Mouse (Mus musculus) fibroblast of lung, adult 2 months (primary cell): Measurements from ENCODE around the gene Fgf13.

Experiments
- DNase-seq: peaks from one replicate; pipeline ENCODE4 v3.0.0-alpha.2; 2011; ENCODE audit warnings: low read depth

The Fgf13 gene

GRCm38 (mm10) chrX:59186922-59187321, 380.9 kb downstream of the Fgf13 start:
- DNase-seq: no peak

DNA sequence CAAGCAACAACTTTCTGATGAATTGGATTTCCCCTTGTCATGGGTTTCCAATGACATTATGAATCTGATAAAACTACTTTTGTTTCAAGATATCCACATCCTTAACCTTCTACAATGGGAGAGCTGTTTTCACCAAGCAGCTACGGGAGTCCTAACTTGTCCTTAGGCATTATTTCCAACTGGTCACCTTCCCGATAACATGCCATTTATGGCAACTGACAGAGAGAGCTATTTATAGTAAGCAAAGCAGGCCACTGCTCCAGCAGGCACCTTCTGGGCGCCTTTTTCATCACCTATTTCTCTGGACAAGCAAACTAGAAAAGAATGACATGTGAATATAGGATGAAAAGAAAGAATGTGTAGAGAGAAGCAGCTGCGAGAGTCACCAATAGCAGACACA, 385.5 kb downstream of the Fgf13 start:
- no peak for DNase-seq

- no peak for DNase-seq
These were observed 388.2 kb downstream of the Fgf13 start for GRCm38 (mm10) chrX:59179627-59180026.

- DNase-seq: no peak
These were observed 388.7 kb downstream of the Fgf13 start for GRCm38 (mm10) chrX:59179081-59179596.

DNA sequence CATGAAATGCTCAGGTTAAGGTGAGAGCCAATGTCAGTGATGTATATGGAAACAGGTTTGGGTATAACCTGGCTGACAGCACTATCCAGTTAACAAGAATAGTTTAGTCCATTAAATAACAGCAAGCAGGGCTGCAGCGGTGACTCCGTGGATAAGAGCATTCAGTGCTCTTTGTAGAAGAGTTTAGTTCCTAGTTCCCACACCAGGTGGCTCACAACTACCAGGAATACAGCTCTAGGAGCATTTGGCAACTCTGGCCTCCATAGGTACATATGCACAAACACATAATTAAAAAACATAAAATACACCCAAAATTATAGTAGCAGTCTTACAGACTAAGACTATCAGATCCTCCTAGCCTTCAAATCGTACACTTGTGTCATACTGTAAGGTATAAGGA, 390.2 kb downstream of the Fgf13 start:
- no peak for DNase-seq

GRCm38 (mm10) chrX:59172200-59172599, 395.7 kb downstream of the Fgf13 start:
- no peak for DNase-seq

DNA sequence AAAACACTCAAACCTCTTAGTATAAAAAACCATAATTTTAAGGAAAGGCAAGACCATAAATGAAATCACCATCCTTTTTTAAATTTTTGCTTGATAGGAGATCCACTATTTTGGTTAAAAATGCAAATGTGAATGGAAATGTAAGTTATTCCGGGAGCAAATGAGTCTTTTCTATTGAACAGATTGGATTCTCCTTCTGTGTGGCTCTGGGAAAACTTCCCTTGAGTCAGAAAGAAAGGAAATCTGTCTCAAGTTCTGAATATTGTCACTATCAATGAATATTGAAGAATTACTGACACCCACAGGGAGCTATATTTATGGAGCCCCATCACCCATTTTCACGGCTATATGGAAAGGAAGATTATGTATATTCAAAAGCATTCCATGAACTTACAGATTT, 401.1 kb downstream of the Fgf13 start:
- DNase-seq: no peak

DNA sequence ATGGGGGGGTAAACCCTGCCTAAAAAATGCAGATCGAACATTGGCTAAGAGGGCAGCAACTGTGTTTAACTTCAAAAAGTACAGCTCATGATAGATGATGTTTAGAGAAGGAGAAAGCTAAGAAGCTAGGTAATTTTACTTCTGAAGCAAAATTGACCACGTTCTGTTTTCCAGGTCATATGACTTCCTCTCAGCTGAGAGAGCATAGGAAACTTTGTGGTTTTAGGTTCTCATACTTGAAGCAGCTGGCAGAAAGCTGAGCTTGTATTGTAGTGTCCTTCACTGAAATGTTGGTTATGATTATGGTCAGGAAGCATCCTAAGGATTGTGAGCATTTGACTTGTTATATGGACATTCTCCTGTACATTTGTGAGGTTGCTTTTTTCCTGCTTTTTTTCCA, 425.9 kb downstream of the Fgf13 start:
- no peak for DNase-seq

DNA sequence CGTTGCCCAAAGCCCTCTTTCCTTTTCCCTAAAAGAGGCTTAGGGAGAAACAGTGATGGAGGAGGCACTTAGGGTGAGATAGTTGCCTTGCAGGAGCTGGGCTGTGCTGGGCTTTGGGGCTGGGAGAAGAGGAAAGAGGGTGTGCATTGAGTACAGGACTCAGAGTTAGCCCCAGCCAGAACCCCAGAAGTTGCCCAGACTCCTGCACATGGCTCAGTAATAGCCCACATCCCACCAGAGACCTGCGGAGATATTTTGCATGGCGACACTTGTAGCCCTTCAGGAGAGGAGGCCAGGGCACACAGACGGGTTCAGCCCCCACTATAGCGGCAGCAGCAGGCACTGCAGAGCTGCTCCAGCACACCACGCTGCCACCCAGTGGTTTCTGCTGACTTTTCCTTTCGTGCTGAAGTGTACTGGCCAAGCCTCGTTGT, 432.9 kb downstream of the Fgf13 start:
- no peak for DNase-seq

GRCm38 (mm10) chrX:59134166-59134861, 433.6 kb downstream of the Fgf13 start:
- no peak for DNase-seq

GRCm38 (mm10) chrX:59133834-59134165, 434.1 kb downstream of the Fgf13 start:
- DNase-seq: no peak

DNA sequence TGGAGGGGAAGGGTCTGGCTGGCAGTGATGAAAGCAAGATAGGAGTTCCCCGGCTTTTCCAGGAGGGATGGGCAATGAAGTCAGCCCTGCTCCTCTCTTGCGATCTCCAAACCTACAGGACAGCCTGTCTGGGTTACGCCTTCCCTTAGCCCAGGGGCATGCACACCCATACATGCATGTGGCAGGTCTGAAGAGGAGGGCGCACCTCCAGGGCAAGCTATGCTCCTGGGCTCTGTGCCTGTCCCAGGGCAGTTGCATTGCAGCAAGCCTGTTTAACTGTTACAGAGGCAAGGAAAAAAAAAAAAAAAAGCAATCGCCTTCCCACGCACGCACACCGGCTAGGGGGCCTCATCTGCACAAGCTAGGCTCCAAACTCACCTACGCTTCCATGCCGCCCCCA, 434.5 kb downstream of the Fgf13 start:
- no peak for DNase-seq

GRCm38 (mm10) chrX:59126637-59127036, 441.2 kb downstream of the Fgf13 start:
- no peak for DNase-seq

- no peak for DNase-seq
These were observed 454.7 kb downstream of the Fgf13 start for GRCm38 (mm10) chrX:59113187-59113586.

DNA sequence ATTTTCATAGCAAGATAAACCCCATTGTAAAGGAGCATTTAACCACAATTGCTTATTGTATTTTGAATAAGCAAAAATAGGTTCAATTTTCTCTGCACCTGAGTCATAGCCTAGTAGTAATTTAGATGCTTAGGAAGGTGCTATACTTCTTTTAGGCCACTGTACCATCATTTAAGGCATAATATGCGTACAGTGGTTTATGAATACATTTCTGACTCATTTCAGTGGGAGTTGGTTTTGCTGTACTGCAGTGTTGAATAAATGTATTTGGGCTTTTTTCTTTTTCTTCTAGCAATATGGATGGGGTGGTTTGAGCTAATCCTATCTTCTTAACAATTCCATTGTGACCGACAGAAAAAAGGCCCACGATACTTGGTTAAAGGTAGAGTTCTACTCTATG, 481.9 kb downstream of the Fgf13 start:
- DNase-seq: no peak

DNA sequence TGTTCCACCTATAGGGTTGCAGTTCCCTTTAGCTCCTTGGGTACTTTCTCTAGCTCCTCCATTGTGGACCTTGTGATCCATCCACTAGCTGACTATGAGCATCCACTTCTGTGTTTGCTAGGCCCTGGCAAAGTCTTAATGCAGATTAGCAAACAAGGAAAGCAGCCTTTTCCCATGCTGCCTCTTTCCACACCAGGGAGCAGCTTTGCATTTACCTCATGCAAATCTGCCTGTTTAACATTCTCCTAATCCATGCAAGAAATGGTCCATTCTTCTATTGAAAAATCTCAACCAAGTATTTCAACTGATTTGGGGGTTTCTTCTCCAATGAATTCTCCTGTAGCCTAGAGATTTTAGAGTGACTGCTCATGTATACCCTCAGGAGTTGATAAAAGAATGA, 487.4 kb downstream of the Fgf13 start:
- no peak for DNase-seq

DNA sequence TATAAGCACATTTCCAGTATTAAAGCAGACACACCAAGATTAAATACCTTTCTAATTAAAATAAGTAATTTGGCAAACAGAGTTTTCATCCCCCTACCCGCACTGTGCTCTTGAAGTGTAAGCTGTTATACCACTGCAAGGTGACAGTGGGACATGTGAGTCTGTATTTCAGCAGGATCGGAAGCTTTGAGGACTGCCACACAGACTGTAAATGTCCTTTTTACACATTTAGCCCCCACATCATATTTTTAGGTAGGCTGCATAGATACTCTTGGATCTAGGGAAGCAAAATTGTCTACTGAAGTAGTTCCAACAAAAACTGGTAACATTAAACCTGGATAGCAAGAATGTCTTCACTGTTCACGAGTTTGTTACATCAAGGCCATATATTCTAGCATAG, 495.8 kb downstream of the Fgf13 start:
- DNase-seq: no peak

- no peak for DNase-seq
These were observed 504.7 kb downstream of the Fgf13 start for GRCm38 (mm10) chrX:59063157-59063556.

- DNase-seq: no peak
These were observed 532.9 kb downstream of the Fgf13 start for GRCm38 (mm10) chrX:59034969-59035368.
